ENCODE assay signal across 10 mouse cellular contexts in the genomic region with DNA sequence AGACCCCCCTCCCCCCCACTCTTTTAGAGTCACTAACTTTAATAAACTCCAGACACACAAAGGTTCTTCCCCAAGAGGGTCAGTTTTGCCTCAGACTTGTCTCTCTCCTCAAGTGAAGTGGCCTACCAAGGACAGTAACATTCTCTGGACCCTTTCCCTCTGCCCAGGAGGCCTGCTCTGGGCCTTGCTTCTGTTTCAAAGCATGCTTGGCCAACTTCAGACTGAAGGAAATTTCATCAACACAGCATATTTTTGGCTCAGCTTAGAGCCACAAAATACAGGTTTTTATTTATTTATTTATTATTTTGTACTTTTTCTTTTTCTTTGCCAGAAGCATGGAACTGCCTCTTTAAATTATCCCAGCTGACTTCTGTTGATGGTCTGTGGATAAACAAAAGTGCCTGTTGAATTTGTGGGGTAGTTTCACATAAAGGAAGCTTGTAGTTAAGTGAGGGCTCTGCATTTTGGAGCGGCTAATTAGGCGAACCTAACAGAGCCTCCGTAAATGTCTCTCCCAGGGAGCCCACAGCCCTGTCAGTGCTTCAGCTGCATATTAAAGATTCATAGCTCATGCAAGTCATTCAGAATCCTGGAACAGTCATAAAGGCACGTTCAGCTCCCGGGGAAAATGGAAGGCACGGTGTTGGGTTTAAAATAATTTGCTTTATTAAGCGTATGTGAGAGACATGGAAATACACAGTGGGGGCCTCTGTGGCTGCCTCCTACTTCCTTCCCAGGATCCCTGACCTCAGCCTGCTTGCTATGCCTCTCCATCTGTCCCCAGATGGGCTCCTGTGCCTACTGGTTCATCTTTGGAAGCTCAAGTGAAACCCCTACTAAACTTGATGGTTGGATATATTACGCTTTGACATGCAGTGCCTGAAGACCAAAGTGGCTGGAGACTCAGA.
A peak's percentile ranks its signal among the peaks of the same experiment; 100 is the strongest.
DNase-seq lines count a peak whose midpoint lies in the region; ATAC-seq and TF ChIP-seq lines count a peak whose summit lies in the region.
"Had no signal": no experiment of that assay in that cellular context is flagged by ENCODE, and none has a peak within 500 bp of the region (broad histone marks: within the 10 kb centered on the region; RNA-seq: fewer than 3 reads in every experiment).

No protein-coding gene starts in this region.

- 0 out of 2 replicates have a peak overlapping the region, but pooled peaks have one; percentile 41 for H3K27ac ChIP-seq in embryonic facial prominence, embryonic 12.5 days
- no peak overlapping the region for H3K27ac ChIP-seq in embryonic facial prominence, embryonic 10.5 days (replicated peaks)
- H3K27ac ChIP-seq in lung, embryonic 14.5 days (ENCODE audit: low read depth): no peak overlapping the region
- H3K27ac ChIP-seq in limb, embryonic 12.5 days: peak overlapping the region; percentile 30
- H3K27ac ChIP-seq: left cerebral cortex, adult 2 months had no signal

- H3K4me3 ChIP-seq in embryonic facial prominence, embryonic 12.5 days: no peak overlapping the region
- no peak overlapping the region for H3K4me3 ChIP-seq in embryonic facial prominence, embryonic 10.5 days
- H3K4me3 ChIP-seq in lung, embryonic 14.5 days (ENCODE audit: low read depth, low read length): no peak overlapping the region
- no peak overlapping the region for H3K4me3 ChIP-seq in limb, embryonic 12.5 days (replicated peaks)
- H3K4me3 ChIP-seq: left cerebral cortex, adult 2 months had no signal

- ATAC-seq in embryonic facial prominence, embryonic 12.5 days (ENCODE audit: insufficient number of reproducible peaks, insufficient read depth, low FRiP score, low TSS enrichment): no peak
- ATAC-seq in lung, embryonic 14.5 days (ENCODE audit: insufficient read depth): no peak
- ATAC-seq in limb, embryonic 12.5 days (ENCODE audit: insufficient number of reproducible peaks, insufficient read depth, low FRiP score, low TSS enrichment, low read depth): peak; percentile 56; the same call in 1 of the 2 replicates

- no peak overlapping the region for H3K4me2 ChIP-seq in embryonic facial prominence, embryonic 12.5 days (replicated peaks)
- H3K4me2 ChIP-seq in lung, embryonic 14.5 days: no peak overlapping the region
- no peak overlapping the region for H3K4me2 ChIP-seq in limb, embryonic 12.5 days

- H3K9me3 ChIP-seq in embryonic facial prominence, embryonic 12.5 days: no peaks in the 10 kb centered on the region
- H3K9me3 ChIP-seq in embryonic facial prominence, embryonic 10.5 days: no peaks in the 10 kb centered on the region
- no peaks in the 10 kb centered on the region for H3K9me3 ChIP-seq in lung, embryonic 14.5 days (ENCODE audit: low read depth, low read length)
- no peaks in the 10 kb centered on the region for H3K9me3 ChIP-seq in limb, embryonic 12.5 days

- H3K4me1 ChIP-seq in embryonic facial prominence, embryonic 12.5 days: no peaks in the 10 kb centered on the region
- H3K4me1 ChIP-seq in embryonic facial prominence, embryonic 10.5 days: peaks cover 9% of the 10 kb centered on the region; the same call in 1 of the 2 replicates
- no peaks in the 10 kb centered on the region for H3K4me1 ChIP-seq in lung, embryonic 14.5 days (ENCODE audit: insufficient read depth)
- H3K4me1 ChIP-seq in limb, embryonic 12.5 days (replicated peaks): peaks cover 13% of the 10 kb centered on the region

- DNase-seq in embryonic facial prominence, embryonic 10.5 days (ENCODE audit: low spot score): no peak
- DNase-seq in lung, embryonic 14.5 days: peak; percentile 4
- DNase-seq in lung, postnatal 14 days: no peak
- peak; percentile 24 for DNase-seq in retina, embryonic 14.5 days (ENCODE audit: low spot score)
- DNase-seq in layer of hippocampus, postnatal 36 days: no peak
- no peak for DNase-seq in B cell, adult 2 months
- DNase-seq: kidney, adult 11 months had no signal

- no peak overlapping the region for H3K9ac ChIP-seq in embryonic facial prominence, embryonic 12.5 days
- no peak overlapping the region for H3K9ac ChIP-seq in lung, embryonic 14.5 days
- no peak overlapping the region for H3K9ac ChIP-seq in limb, embryonic 12.5 days (replicated peaks)

- H3K27me3 ChIP-seq in embryonic facial prominence, embryonic 12.5 days: no peaks in the 10 kb centered on the region
- no peaks in the 10 kb centered on the region for H3K27me3 ChIP-seq in embryonic facial prominence, embryonic 10.5 days (replicated peaks; ENCODE audit: low read depth, poor library complexity, severe bottlenecking)
- no peaks in the 10 kb centered on the region for H3K27me3 ChIP-seq in lung, embryonic 14.5 days (ENCODE audit: insufficient read depth, low read length)
- no peaks in the 10 kb centered on the region for H3K27me3 ChIP-seq in limb, embryonic 12.5 days

- 61% methylated on average over 8 of the region's 8 CpGs for WGBS in embryonic facial prominence, embryonic 12.5 days
- WGBS in embryonic facial prominence, embryonic 10.5 days: 68% methylated on average over 8 of the region's 8 CpGs
- WGBS in lung, embryonic 14.5 days: 72% methylated on average over 8 of the region's 8 CpGs
- WGBS in limb, embryonic 12.5 days: 45% methylated on average over 8 of the region's 8 CpGs

- no peak for TF ChIP-seq CTCF in lung, embryonic 14.5 days (IDR thresholded peaks at IDR 0.05; ENCODE audit: low read depth)

- no peaks in the 10 kb centered on the region for H3K36me3 ChIP-seq in embryonic facial prominence, embryonic 12.5 days
- H3K36me3 ChIP-seq in embryonic facial prominence, embryonic 10.5 days (replicated peaks): no peaks in the 10 kb centered on the region
- H3K36me3 ChIP-seq in lung, embryonic 14.5 days (ENCODE audit: insufficient read depth): no peaks in the 10 kb centered on the region
- no peaks in the 10 kb centered on the region for H3K36me3 ChIP-seq in limb, embryonic 12.5 days

Comparison
In these comparisons a context has a peak if more than half of its experiments do, and no peak if none do; other contexts are left out.
1. H3K27ac ChIP-seq: peak in embryonic facial prominence, embryonic 12.5 days (single experiment) and limb, embryonic 12.5 days (single experiment); none in embryonic facial prominence, embryonic 10.5 days (single experiment) and lung, embryonic 14.5 days (single experiment).
2. DNase-seq: peak in lung, embryonic 14.5 days (single experiment) and retina, embryonic 14.5 days (single experiment); none in embryonic facial prominence, embryonic 10.5 days (single experiment), lung, postnatal 14 days (single experiment), layer of hippocampus, postnatal 36 days (0 of 2) and B cell, adult 2 months (0 of 2).